Mouse (Mus musculus) spleen, adult 10 weeks (tissue): Measurements from ENCODE around the gene Sh3bp2. TPM values are rescaled to one million over a fixed set of nuclear protein-coding genes. Genes with fewer than 3 reads are reported as not detected.

Experiments used
- polyA plus RNA-seq: library from polyadenylated mRNA; stranded (reverse); fragments of 350-450 nt; fragmentation: Illumina TruSeq; extraction: RNeasy Lipid Tissue Mini Kit (QIAGEN cat#74804); gene quantifications from one replicate; pipeline ENCODE4 v1.2.3, GENCODE M21; 2015; ENCODE audit warnings: low replicate concordance; ENCODE audit not compliant: insufficient read depth

The Sh3bp2 gene
- polyA plus RNA-seq: 43.5 TPM

DNA sequence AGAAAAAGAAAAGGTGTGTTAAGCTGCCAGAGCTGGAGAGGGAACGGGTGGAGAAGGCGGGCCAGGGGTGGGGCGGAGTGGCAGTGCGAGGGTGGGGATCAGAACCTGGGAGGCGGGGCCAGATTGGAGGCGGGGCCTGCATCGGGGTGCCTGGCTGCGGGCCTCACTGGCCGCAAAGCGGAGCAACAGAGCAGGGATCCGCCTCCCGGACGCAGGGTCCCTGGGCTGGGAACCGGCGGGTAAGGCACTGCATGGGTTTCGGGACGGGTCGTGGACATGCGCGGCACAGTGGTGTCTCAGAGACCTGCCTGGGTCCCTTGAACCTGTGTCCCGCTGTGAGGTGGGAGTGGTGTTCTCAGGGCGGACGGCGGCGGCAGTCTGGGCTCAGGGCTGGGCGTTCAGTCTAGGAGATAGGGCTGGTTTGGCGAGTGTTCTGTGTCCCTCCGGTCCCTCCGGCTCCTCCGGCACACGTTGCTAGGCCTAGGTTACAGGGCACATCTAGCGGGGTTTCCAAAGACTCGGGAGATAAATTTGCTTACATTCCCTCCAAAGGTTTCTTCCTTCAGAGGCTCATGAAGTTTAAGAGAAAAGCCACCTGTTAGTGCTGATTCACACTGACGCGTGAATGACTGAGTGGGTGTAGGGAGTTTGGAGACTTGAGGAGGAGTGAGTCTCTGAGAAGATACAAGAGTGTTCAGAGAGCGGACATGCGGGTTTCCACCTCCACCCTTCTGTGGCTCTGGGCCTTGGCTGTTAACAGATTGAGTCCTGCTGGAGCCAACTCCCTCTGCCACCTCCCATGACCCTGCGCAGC lies at the start of gene Sh3bp2:
Gene Sh3bp2, plus strand, starts transcription at position 176 of the 814 bp plus-strand sequence.

DNA sequence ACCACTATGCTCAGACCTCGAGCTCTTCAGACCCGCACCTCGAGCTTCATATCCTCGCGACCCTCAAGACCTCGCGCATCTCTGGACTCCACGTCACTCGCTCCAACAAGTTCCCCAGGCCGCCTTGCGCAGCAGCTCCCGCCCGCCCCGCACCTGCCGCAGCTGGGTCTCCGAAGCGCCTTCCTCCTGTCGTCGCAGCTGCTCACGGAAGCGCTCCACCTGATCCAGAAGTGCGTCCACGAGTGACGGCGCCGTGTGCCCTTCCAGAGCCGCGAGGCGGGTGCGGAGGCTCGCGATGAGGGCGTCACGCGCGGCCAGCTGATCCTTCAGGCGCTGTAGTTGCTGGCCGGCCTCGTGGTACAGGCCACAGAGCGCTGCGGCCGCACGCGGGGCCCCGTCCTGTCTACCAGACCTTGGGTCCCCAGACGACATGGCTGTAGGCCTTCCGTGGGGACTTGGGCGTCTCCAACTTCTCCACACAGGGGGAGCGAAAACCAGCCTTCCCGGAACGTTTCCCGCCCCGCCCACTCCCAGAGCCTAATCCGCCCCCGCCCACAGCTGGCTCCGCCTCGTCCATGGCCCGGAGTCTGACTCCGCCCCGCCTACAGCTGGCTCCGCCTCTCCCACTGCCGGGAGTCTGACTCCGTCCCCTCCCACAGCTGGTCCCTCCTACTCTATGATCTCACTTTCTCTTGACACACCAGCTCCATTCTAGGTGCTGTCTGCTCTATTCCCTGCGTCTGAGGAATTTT lies 12.0 kb upstream of the Sh3bp2 start, which contains the start of gene Tnip2:
Gene Tnip2, minus strand, starts transcription at position 526 of the 752 bp plus-strand sequence.

DNA sequence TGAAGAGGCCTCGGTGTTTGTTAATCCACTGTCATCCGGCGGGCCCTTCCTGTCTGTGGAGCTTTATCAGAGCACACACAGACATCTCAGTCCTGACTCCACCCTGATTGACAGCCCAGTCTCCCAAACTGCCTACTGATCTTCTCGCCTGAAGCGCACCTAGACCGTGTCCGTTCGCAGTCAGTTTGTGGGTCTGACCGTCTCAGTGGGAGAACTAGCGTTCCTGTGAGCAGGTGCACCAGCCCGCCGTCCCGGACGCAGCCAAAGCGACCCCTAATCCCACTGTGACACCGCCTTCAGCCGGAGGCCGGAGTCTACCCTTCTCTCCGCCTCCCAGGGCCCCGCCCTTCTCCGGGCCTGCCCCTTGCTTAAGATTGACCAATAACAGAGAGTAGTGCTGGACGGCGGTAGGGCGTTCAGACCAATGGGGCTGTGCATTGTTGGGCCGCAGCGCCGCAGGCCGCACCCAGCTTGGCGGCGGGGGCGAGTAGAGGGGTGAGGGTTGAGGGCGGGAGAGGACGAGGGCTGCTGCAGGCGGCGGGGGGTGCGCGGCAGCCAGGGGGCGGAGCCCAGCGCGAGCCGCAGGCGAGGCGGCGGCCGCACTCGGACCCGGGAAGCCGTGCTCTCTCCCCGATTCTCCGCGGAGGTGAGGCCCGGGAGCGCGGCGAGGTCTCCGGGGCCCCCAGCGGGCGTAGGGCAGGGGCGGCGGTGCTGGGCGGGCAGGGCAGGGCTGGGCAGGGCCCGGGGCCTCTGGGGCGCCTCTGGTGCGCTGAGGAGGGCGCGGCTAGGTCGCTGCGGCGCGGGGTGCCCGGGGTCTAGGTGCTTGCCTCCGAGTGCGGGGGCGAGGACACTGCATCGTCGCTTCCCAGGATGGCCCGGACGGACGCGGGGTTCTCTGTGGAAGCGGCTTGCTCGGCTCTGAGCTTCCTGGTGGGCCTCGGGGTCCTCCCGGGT lies 47.9 kb downstream of the Sh3bp2 start, which contains the start of gene Add1:
Gene Add1, plus strand, starts transcription at position 397 of the 954 bp plus-strand sequence.

Other genes starting within 250 kb of the Sh3bp2 start
- 1.8 TPM for gene Zfyve28, start 237.4 kb upstream of the Sh3bp2 start, polyA plus RNA-seq
- gene Cfap99, start 237.2 kb upstream of the Sh3bp2 start, polyA plus RNA-seq: not detected
- 121 TPM for gene Rnf4, start 189.5 kb upstream of the Sh3bp2 start, polyA plus RNA-seq
- gene Fam193a, start 155.9 kb upstream of the Sh3bp2 start, polyA plus RNA-seq: 33.6 TPM
- 32.8 TPM for gene Tnip2, start 11.8 kb upstream of the Sh3bp2 start, polyA plus RNA-seq
- 185 TPM for gene Add1, start 47.8 kb downstream of the Sh3bp2 start, polyA plus RNA-seq
- 13.5 TPM for gene Mfsd10, start 111.4 kb downstream of the Sh3bp2 start, polyA plus RNA-seq
- gene Nop14, start 134.3 kb downstream of the Sh3bp2 start, polyA plus RNA-seq: 47.6 TPM
- 7.3 TPM for gene Grk4, start 134.5 kb downstream of the Sh3bp2 start, polyA plus RNA-seq
- gene Htt, start 235.9 kb downstream of the Sh3bp2 start, polyA plus RNA-seq: 30.0 TPM